Comparison of ENCODE assay signal across 12 mouse cellular contexts in the genomic region with DNA sequence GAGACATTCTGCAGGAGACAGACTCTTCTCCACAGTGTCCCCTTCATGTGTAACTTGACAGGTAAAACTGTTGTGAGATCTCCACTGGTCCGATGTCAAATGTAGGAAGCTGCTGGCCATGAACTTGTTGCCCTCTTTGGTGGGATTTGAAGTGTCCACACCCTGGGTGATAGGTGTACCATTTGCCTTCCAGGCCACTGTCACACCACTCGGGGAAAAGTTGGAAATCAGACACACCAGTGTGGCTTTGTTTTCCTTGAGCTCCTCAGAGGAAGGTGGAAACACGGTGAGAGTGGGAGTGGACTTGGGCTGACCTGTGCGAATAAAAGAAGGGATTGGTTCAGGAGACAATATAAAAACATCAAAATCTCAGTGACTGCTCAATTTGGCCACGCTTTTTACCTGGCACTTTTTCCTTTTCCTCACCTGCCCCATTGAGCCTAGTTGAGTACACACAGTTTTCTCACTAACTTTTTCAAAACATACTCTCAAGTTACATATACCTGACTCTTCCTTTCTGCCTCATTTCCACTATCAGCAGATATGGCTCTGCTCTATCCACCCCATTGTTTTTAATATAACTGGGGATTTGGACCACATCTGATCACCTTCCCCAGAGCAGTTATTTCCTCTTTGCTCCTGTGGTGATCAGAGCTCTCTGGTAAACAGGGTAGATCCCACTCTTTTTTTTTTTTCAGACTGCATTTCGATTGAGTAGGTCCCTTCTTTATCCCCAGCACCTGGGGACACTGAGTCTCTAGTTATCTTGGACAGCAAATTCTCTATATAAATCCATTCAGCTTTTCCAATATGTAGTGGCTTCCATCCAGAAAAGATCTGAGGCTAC.
"Had no signal": no experiment of that assay in that cellular context is flagged by ENCODE, and none has a peak within 500 bp of the region (broad histone marks: within the 10 kb centered on the region; RNA-seq: fewer than 3 reads in every experiment).

No protein-coding gene starts in this region.

- ATAC-seq: inflammation-experienced regulatory T-cells, adult 6 months; intestine, embryonic 16.5 days; liver, postnatal 0 days had no signal

- DNase-seq: kidney, adult 18-20 months; kidney, postnatal 10 days; kidney, postnatal 36 days; layer of hippocampus, postnatal 36 days; left cerebral cortex, postnatal 4 days; liver, postnatal 0 days; lung, embryonic 14.5 days; lung, postnatal 10 days; midbrain, embryonic 14.5 days; thymus, adult 18-20 months had no signal
